Mouse (Mus musculus): ENCODE measurements around the gene Fbxl7. TPM values are rescaled to one million over a fixed set of nuclear protein-coding genes. Genes with fewer than 3 reads are reported as not detected.

The Fbxl7 gene
- total and polyA plus RNA-seq, 2 experiments, result 0.70 to 1.8 TPM

DNA sequence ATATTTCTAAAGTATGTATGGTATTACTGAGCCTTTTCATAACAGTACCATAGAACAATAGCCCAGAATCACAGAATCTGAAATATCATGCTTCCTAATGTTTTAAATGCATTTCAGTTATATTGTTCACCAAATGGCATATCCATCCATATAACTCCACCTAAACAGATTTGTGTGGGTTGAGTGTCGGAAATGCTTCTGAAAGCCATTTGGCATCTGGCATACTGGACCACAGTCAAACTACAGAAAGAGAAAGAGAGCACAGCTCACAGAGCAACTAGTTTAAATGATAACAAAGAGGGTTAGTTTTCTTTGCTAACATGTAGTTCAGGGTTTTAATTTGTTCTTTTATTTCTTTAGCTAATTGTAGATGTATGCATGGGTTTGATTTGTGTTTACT, 57.0 kb downstream of the Fbxl7 start:
- TF ChIP-seq POLR2A (IDR thresholded peaks at IDR 0.05; ENCODE audit: extremely low read depth, insufficient read depth, low read length) (no peak), CTCF (IDR thresholded peaks at IDR 0.05; ENCODE audit: low read depth, low read length) (no peak)
- Histone ChIP-seq H3K4me1 (ENCODE audit: control insufficient read depth, insufficient read depth, low read length) (no peaks in the 10 kb centered on the region), H3K27ac (replicated peaks; ENCODE audit: insufficient read depth, low read depth, low read length) (no peak overlapping the region), H3K79me2 (ENCODE audit: control insufficient read depth, insufficient read depth, low read length) (no peaks in the 10 kb centered on the region), H3K9ac (ENCODE audit: low read depth, low read length) (no peak overlapping the region), H3K27me3 (ENCODE audit: control insufficient read depth, insufficient read depth, low read length) (no peaks in the 10 kb centered on the region), H3K36me3 (ENCODE audit: control insufficient read depth, insufficient read depth, low read length) (no peaks in the 10 kb centered on the region), H3K4me3 (ENCODE audit: insufficient read depth, low read depth, low read length) (no peak overlapping the region)
- DNase-seq (ENCODE audit: extremely low read depth, low read depth, low spot score), result no peak
- 96% methylated on average over 1 of the region's 1 CpGs for WGBS

GRCm38 (mm10) chr15:26837200-26837599, 58.2 kb downstream of the Fbxl7 start:
- H3K36me3 ChIP-seq (ENCODE audit: control insufficient read depth, insufficient read depth, low read length), result no peaks in the 10 kb centered on the region
- DNase-seq (ENCODE audit: extremely low read depth, low read depth, low spot score), result no peak
- H3K27ac ChIP-seq (replicated peaks; ENCODE audit: insufficient read depth, low read depth, low read length), result no peak overlapping the region
- no peaks in the 10 kb centered on the region for H3K27me3 ChIP-seq (ENCODE audit: control insufficient read depth, insufficient read depth, low read length)
- 78% methylated on average over 3 of the region's 3 CpGs for WGBS
- no peak overlapping the region for H3K4me3 ChIP-seq (ENCODE audit: insufficient read depth, low read depth, low read length)
- TF ChIP-seq POLR2A (IDR thresholded peaks at IDR 0.05; ENCODE audit: extremely low read depth, insufficient read depth, low read length) (no peak), CTCF (IDR thresholded peaks at IDR 0.05; ENCODE audit: low read depth, low read length) (no peak)
- no peaks in the 10 kb centered on the region for H3K4me1 ChIP-seq (ENCODE audit: control insufficient read depth, insufficient read depth, low read length)
- H3K9ac ChIP-seq (ENCODE audit: low read depth, low read length), result no peak overlapping the region
- H3K79me2 ChIP-seq (ENCODE audit: control insufficient read depth, insufficient read depth, low read length), result no peaks in the 10 kb centered on the region

DNA sequence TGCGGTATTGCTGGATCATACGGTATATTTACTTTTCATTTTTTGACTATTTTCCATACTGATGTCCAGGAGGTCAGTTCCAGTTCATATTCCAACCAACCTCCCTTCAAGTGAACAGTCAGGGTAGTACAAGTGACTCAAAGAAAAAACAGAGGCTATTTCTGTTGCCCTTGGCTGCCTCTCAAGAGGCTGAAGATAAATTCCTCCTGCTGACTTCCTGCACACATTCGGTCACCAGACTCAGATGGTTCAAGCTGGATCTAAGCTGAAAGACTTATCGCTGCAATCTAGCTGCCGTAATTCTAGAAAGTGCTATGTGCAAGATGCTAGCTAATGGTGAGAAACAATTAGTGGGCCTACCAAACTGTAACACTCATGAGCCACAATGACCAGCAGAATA, 61.0 kb downstream of the Fbxl7 start:
- Histone ChIP-seq H3K36me3 (ENCODE audit: control insufficient read depth, insufficient read depth, low read length) (no peaks in the 10 kb centered on the region), H3K79me2 (ENCODE audit: control insufficient read depth, insufficient read depth, low read length) (no peaks in the 10 kb centered on the region), H3K9ac (ENCODE audit: low read depth, low read length) (no peak overlapping the region), H3K4me1 (ENCODE audit: control insufficient read depth, insufficient read depth, low read length) (no peaks in the 10 kb centered on the region), H3K27me3 (ENCODE audit: control insufficient read depth, insufficient read depth, low read length) (no peaks in the 10 kb centered on the region), H3K27ac (replicated peaks; ENCODE audit: insufficient read depth, low read depth, low read length) (no peak overlapping the region), H3K4me3 (ENCODE audit: insufficient read depth, low read depth, low read length) (no peak overlapping the region)
- TF ChIP-seq POLR2A (IDR thresholded peaks at IDR 0.05; ENCODE audit: extremely low read depth, insufficient read depth, low read length) (no peak), CTCF (IDR thresholded peaks at IDR 0.05; ENCODE audit: low read depth, low read length) (no peak)
- DNase-seq (ENCODE audit: extremely low read depth, low read depth, low spot score), result no peak
- WGBS, result 79% methylated on average over 5 of the region's 5 CpGs

DNA sequence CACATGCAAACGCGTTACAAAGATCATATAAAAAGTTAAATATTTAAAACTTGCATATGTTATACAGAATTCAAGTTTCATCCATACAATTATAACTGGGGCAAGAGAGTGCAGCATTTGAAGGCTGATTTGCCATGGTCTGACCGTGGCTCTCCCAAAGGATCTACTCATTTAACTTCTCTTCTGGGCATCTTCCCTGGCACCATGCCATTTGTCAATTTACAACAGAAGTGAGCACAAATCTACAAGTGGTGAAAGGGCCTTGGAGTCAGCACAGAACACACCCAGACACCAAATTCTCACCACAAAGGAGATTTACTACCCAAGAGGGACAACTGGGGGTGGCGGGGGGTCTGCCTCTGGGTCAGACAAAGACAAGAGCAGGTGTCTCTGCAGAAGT, 64.2 kb downstream of the Fbxl7 start:
- no peaks in the 10 kb centered on the region for H3K4me1 ChIP-seq (ENCODE audit: control insufficient read depth, insufficient read depth, low read length)
- 88% methylated on average over 4 of the region's 4 CpGs for WGBS
- no peak for TF ChIP-seq CTCF (IDR thresholded peaks at IDR 0.05; ENCODE audit: low read depth, low read length)
- TF ChIP-seq POLR2A (IDR thresholded peaks at IDR 0.05; ENCODE audit: extremely low read depth, insufficient read depth, low read length), result no peak
- H3K9ac ChIP-seq (ENCODE audit: low read depth, low read length), result no peak overlapping the region
- no peaks in the 10 kb centered on the region for H3K36me3 ChIP-seq (ENCODE audit: control insufficient read depth, insufficient read depth, low read length)
- H3K79me2 ChIP-seq (ENCODE audit: control insufficient read depth, insufficient read depth, low read length), result no peaks in the 10 kb centered on the region
- DNase-seq (ENCODE audit: extremely low read depth, low read depth, low spot score), result no peak
- H3K4me3 ChIP-seq (ENCODE audit: insufficient read depth, low read depth, low read length), result no peak overlapping the region
- H3K27me3 ChIP-seq (ENCODE audit: control insufficient read depth, insufficient read depth, low read length), result no peaks in the 10 kb centered on the region
- no peak overlapping the region for H3K27ac ChIP-seq (replicated peaks; ENCODE audit: insufficient read depth, low read depth, low read length)

- whole genome bisulfite sequencing, result 98% methylated on average over 1 of the region's 1 CpGs
- Histone ChIP-seq H3K27me3 (ENCODE audit: control insufficient read depth, insufficient read depth, low read length) (no peaks in the 10 kb centered on the region), H3K4me1 (ENCODE audit: control insufficient read depth, insufficient read depth, low read length) (0 out of 2 replicates have a peak, but pooled peaks cover 2% of the 10 kb centered on the region), H3K4me3 (ENCODE audit: insufficient read depth, low read depth, low read length) (no peak overlapping the region), H3K9ac (ENCODE audit: low read depth, low read length) (no peak overlapping the region), H3K36me3 (ENCODE audit: control insufficient read depth, insufficient read depth, low read length) (no peaks in the 10 kb centered on the region), H3K27ac (replicated peaks; ENCODE audit: insufficient read depth, low read depth, low read length) (no peak overlapping the region), H3K79me2 (ENCODE audit: control insufficient read depth, insufficient read depth, low read length) (no peaks in the 10 kb centered on the region)
- TF ChIP-seq POLR2A (IDR thresholded peaks at IDR 0.05; ENCODE audit: extremely low read depth, insufficient read depth, low read length), result no peak
- TF ChIP-seq CTCF (IDR thresholded peaks at IDR 0.05; ENCODE audit: low read depth, low read length), result no peak
- DNase-seq (ENCODE audit: extremely low read depth, low read depth, low spot score), result no peak
These were observed 78.4 kb downstream of the Fbxl7 start for GRCm38 (mm10) chr15:26816931-26817330.

GRCm38 (mm10) chr15:26812856-26813255, 82.5 kb downstream of the Fbxl7 start:
- no peak overlapping the region for H3K27ac ChIP-seq (replicated peaks; ENCODE audit: insufficient read depth, low read depth, low read length)
- 0 out of 2 replicates have a peak, but pooled peaks cover 3% of the 10 kb centered on the region for H3K79me2 ChIP-seq (ENCODE audit: control insufficient read depth, insufficient read depth, low read length)
- H3K4me1 ChIP-seq (ENCODE audit: control insufficient read depth, insufficient read depth, low read length), result 0 out of 2 replicates have a peak, but pooled peaks cover 2% of the 10 kb centered on the region
- H3K9ac ChIP-seq (ENCODE audit: low read depth, low read length), result no peak overlapping the region
- 82% methylated on average over 3 of the region's 3 CpGs for WGBS
- H3K4me3 ChIP-seq (ENCODE audit: insufficient read depth, low read depth, low read length), result no peak overlapping the region
- DNase-seq (ENCODE audit: extremely low read depth, low read depth, low spot score), result no peak
- no peaks in the 10 kb centered on the region for H3K36me3 ChIP-seq (ENCODE audit: control insufficient read depth, insufficient read depth, low read length)
- TF ChIP-seq POLR2A (IDR thresholded peaks at IDR 0.05; ENCODE audit: extremely low read depth, insufficient read depth, low read length) (no peak), CTCF (IDR thresholded peaks at IDR 0.05; ENCODE audit: low read depth, low read length) (no peak)
- no peaks in the 10 kb centered on the region for H3K27me3 ChIP-seq (ENCODE audit: control insufficient read depth, insufficient read depth, low read length)

All from liver, adult 2 months (tissue).